Mouse (Mus musculus) mouse embryonic stem cell (cell line): ENCODE data around the gene Pan2.
"Not testable (repeated sequence)": the region's sequence is repeated elsewhere in the genome, so short reads cannot be mapped to it uniquely, and the experiment has no call there.

ENCODE experiments used
- in situ Hi-C, 2 experiments: fragments of 300-500 bp; cut with MboI; formaldehyde crosslinking; loops; 1 replicate in 1 of 2; 3 replicates in 1 of 2; pipeline ENCODE4 v1.14.3; 2019 to 2020; ENCODE audit warnings: low sequenced_read_pairs in 2 of 2, low pct_unique_long_range_greater_than_20kb in 1 of 2, mixed read lengths in 1 of 2; ENCODE audit not compliant: unreplicated experiment in 1 of 2

Gene Pan2

DNA sequence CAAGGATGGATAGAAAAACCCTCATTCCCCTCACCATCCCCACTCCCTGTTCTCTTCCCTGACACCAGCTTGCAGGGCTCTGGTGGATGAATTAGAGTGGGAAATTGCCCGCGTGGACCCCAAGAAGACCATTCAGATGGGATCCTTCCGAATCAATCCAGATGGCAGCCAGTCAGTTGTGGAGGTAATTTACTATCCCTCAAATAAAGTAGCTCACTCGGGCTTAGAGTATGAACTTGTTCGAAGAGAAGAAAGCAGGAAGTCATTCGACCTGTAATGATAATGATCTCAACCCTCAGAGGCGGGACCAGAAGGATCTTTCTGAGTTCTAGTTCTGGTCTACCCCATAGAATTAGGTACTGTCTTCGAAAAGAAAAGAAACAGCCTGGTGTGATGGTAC, 20.4 kb downstream of the Pan2 start:
- in situ Hi-C loops, result no loop called here

GRCm38 (mm10) chr10:128326825-128327224, 23.7 kb downstream of the Pan2 start:
- in situ Hi-C loops, result no loop called here

DNA sequence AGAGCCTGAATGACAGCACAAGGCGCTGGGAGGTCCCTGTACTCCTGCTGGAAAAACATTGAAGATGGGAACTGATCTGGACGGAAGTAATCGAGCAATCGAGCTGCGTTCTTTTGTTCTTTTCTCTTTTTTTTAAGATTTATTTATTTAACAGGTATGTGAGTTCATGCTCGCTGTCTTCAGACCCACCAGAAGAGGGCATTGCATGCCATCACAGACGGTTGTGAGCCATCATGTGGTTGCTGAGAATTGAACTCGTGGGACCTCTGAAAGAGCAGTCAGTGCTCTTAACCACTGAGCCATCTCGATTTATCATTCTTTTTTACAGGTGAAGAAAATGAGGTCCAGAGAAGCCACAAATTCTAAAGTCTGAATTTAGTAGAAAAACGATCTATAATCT, 24.5 kb downstream of the Pan2 start:
- in situ Hi-C loops, result no loop called here

DNA sequence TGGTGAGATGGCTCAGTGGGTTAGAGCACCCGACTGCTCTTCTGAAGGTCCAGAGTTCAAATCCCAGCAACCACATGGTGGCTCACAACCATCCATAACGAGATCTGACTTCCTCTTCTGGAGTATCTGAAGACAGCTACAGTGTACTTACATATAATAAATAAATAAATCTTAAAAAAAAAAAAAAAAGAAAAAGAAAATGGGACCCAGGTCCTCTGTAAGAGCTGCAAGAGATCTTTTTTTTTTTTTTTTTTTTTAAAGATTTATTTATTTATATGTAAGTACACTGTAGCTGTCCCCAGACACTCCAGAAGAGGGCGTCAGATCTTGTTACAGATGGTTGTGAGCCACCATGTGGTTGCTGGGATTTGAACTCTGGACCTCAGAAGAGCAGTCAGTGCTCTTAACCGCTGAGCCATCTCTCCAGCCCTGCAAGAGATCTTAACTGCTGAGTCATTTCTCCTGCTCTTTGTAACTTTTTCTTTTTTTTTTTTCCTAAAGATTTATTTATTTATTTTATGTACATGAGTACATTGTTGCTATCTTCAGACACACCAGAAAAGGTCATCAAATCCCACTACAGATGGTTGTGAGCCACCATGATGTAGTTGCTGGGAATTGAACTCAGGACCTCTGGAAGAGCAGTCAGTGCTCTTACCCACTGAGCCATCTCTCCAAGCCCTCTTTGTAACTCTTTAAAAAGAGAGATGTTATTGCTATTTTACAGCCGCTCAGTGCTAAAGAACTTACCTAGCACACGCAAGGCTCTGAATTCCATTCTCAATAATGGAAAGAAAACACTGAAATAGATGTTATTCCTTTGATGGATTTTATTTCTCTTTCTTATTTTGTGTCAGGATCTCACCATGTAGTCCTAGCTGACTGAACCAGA, 29.5 kb downstream of the Pan2 start:
- in situ Hi-C loops, result not testable (repeated sequence)

GRCm38 (mm10) chr10:128335582-128335981, 32.4 kb downstream of the Pan2 start:
- in situ Hi-C loops, result no loop called here

DNA sequence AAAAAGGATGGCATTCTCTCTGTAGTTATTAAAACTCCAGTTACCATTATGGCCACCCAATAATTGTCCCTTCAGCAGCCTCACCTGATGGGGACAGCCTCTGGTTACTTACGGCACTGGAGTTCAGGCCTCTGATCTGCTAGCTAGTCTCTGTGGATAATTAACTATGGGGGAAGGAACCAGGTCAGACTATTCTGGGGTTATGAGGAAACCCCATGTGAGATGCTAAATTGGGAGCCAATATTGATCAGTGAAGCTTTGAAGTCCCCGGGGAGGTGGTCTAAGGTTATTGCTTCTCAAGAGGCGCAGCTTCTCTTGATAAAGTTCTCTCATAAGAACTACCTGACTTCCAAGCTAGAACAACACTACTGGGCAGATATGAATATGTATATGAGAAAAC, 33.1 kb downstream of the Pan2 start:
- in situ Hi-C loops, result no loop called here

DNA sequence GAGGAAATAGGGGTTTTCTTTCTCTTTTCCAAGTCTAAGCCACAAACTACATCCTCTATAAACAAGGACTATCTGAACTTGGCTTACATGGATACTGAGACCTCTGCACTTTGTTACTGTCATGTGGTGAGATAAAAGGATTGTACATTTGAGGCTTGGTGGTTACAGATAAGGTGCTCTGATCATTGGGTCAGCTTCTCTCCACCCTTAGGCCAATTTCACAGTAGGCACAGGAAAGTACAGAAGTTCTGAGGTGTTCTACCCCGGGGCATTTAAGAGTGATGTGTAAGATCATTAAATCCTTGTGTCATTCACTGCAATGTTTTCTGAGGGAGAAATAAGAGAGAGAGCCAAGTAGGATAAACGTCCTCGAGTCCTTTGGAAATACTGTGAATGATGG, 33.5 kb downstream of the Pan2 start:
- in situ Hi-C loops, result no loop called here

DNA sequence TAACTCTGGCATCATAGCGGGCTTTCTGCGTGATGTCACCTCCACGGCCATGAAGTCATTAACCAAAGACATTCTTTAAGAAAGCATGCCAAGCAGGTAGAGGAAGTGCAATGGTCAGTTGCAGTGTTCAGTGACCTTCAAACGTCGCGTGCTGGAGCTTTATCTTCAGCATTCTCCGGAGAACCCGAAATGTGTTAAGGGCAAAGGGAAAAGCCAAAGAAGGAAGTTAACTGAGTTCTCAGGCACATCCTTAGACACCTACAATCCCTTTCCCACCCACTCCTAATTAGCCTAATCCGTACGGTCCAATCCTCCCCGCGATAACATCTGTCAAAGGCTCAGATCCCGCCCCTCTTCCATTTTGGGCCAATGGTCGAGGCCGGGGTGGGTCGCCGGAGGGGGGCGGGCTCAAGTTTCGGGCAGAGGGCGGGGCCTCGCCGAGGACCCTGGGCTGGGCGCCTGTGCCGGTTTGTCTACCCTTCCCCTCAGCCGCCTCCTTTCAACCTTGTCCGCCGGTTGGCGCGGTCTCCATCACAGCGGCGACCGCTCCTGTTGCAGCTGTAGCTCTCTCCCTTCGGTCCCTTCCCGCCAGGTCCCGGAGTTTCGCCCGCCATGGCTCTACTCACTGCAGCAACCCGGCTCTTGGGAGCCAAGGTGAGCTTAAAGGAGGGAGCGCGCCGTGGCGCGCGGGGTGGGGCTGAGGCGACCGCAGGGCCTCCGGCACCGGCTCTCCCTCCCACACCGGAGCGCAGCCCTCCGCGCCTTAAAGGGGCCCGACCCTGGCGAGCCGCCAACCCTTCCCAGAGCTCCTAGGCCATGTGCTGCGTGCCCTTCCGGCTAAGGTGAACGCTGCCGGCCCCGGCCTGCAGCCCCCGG, 34.4 kb downstream of the Pan2 start, which contains the start of gene Cs:
Cs (plus strand) TSS at position 429 of the 876 bp plus-strand sequence.
- in situ Hi-C loops, result no loop called here

DNA sequence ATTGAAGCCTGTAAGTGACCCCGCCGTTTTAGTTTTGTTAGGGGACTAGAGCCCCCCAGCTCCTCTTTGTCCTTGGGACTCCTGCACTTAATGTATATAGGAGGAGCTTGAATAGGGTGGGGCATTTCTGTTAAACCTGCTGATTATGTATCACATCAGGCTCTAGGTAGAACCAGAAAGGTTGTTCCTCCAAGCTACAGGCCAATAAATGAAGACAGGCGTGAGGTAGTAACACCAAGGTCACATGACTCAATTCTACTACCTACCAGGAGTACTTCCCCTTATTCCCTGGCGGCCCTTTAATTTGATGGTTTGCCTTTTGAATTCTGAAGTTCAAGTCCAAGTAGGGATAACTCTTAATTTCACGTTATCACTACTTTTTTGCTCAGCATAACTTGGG, 35.3 kb downstream of the Pan2 start:
- in situ Hi-C loops, result no loop called here

DNA sequence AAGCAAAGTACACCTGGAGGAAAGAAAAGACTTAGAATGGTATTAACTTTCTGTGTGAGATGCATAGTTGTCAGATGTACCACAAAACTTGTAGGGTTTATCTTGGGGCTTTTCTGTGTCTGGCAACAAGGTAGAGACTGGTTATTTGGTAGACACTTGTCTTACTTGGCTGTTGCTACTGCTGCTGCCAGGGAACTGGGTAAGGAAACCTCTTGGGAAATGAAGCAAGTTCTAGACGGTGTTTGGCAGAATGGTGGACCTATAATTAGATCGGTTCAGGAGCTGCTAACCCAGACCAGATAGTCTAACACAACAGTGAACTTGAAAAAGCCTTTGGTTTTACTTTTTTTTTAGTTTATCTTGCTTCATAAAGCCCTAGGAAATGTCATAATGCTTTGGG, 35.8 kb downstream of the Pan2 start:
- in situ Hi-C loops, result no loop called here

- in situ Hi-C loops, result loop anchor here in 1 of 2 experiments (10.0 kb wide), 1 partner anchor 115 kb away; the partner anchor contains the start of gene Smarcc2
Measured at GRCm38 (mm10) chr10:128340257-128340656, 37.1 kb downstream of the Pan2 start.

DNA sequence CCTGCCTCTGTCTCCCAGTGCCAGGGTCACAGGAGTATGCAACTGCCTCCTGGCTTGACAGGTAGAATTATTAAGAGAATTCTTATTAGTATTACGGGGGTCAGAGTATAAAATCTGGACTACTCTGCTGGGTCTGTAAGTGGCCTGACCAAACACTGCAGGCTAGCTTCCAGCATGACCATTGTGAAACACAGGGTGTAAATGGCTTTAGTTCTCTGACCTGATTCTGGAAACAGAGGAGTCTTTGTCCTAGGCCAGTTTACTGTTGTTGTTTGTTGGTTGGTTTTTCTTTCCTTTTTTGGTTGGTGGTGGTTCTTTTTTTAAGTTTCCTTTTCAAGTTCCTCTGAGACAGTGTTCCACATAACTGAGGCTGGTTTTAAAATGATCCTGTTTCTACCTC, 40.3 kb downstream of the Pan2 start:
- in situ Hi-C loops, result loop anchor here in 1 of 2 experiments (10.0 kb wide), 1 partner anchor 111 kb away; the partner anchor contains the start of gene Smarcc2

GRCm38 (mm10) chr10:128344568-128345275, 41.6 kb downstream of the Pan2 start:
- in situ Hi-C loops, result loop anchor here in 1 of 2 experiments (10.0 kb wide), 1 partner anchor 110 kb away; the partner anchor contains the start of gene Smarcc2

DNA sequence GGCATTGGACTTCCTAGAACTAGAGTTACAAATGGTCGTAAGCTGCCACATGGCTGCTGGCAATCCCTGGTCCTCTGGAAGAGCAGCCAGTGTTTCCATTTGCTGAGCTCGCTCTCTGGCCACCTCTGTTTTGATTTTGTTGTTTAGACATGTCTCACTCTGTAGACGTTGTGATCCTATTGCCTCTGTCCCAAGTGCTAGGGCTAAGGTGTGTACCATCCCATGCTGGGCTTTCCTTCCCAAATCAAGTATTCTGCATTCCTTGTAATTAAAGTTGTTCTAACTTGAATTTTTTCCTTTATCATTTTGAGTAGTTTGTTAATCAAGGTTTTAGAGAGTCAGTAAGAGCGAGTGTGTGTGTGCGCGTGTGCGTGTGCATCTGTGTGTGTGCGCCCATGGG, 44.4 kb downstream of the Pan2 start:
- in situ Hi-C loops, result loop anchor here in 1 of 2 experiments (10.0 kb wide), 1 partner anchor 107 kb away; the partner anchor contains the start of gene Smarcc2

- in situ Hi-C loops, result no loop called here
Measured at GRCm38 (mm10) chr10:128358796-128359195, 55.7 kb downstream of the Pan2 start.

- in situ Hi-C loops, result no loop called here
Measured at GRCm38 (mm10) chr10:128359226-128359625, 56.1 kb downstream of the Pan2 start.

GRCm38 (mm10) chr10:128361836-128362235, 58.7 kb downstream of the Pan2 start:
- in situ Hi-C loops, result no loop called here

DNA sequence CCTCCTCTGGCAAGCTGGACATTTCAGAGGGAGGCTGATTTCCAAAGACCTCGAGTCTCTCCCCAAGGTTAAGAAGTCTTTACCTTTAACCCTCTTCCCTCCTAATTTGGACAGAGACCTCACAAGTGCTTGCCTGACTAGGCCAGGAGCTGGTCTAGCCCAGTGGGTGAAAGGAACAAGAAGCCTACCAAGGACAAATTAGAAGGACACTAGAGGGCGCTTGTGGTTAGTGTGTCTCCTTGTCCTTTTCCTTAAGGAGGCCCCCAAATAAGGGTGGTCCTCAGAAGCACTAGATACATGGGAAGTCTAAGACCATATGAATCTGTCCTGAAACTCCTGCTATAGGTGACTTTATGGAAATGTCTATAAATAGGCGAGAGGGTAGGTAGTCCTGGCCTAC, 59.4 kb downstream of the Pan2 start:
- in situ Hi-C loops, result no loop called here
